Mouse (Mus musculus) hindbrain, embryonic 12.5 days (tissue): ENCODE results near the gene Nelfb. TPM values are rescaled to one million over a fixed set of nuclear protein-coding genes. Genes with fewer than 3 reads are reported as not detected.
"Not testable (repeated sequence)": the region's sequence is repeated elsewhere in the genome, so short reads cannot be mapped to it uniquely, and the experiment has no call there.

ENCODE experiments used
- ATAC-seq: fragments of 200-750 bp; cut with Nextera tagmentation; 2 replicates; pipeline ENCODE4 v1.8.0; 2017; ENCODE audit warnings: moderate TSS enrichment; ENCODE audit not compliant: low FRiP score
- H3K27ac ChIP-seq: fragments of 300-500 bp; sonication (generic); 2 replicates; pipeline ENCODE4 v1.5.1; 2016; ENCODE audit warnings: mild to moderate bottlenecking
- H3K27me3 ChIP-seq: fragments of 300-500 bp; sonication (generic); 2 replicates; pipeline ENCODE4 v1.6.1; 2016; ENCODE audit warnings: mild to moderate bottlenecking
- H3K36me3 ChIP-seq: fragments of 300-500 bp; sonication (generic); 2 replicates; pipeline ENCODE4 v1.6.1; 2016; ENCODE audit warnings: mild to moderate bottlenecking
- H3K4me1 ChIP-seq: fragments of 300-500 bp; sonication (generic); 2 replicates; pipeline ENCODE4 v1.6.1; 2016
- H3K4me2 ChIP-seq: fragments of 300-500 bp; sonication (generic); replicated peaks from 2 replicates; pipeline ENCODE4 v1.6.1; 2016; ENCODE audit warnings: mild to moderate bottlenecking
- H3K4me3 ChIP-seq: fragments of 300-500 bp; sonication (generic); 2 replicates; pipeline ENCODE4 v1.5.1; 2016; ENCODE audit warnings: mild to moderate bottlenecking
- H3K9ac ChIP-seq: fragments of 300-500 bp; sonication (generic); 2 replicates; pipeline ENCODE4 v1.6.1; 2016; ENCODE audit warnings: mild to moderate bottlenecking, moderate library complexity
- H3K9me3 ChIP-seq: fragments of 300-500 bp; sonication (generic); replicated peaks from 2 replicates; pipeline ENCODE4 v1.6.1; 2016; ENCODE audit warnings: mild to moderate bottlenecking
- WGBS: fragments of 180-500 bp; shearing (Covaris S2); methylation state at CpG from one replicate; pipeline ENCODE4 v1.1.7; 2016; 5-methylcytosine and 5-hydroxymethylcytosine counted together
- polyA plus RNA-seq: library from polyadenylated mRNA; unstranded; fragments of >200 nt; fragmentation: Nextera tagmentation; extraction: Ambion mirVana; gene quantifications from 2 replicates; pipeline ENCODE4 v1.2.1, GENCODE M21; 2016

Nelfb gene
- 107 and 117 TPM in 2 replicates for polyA plus RNA-seq

DNA sequence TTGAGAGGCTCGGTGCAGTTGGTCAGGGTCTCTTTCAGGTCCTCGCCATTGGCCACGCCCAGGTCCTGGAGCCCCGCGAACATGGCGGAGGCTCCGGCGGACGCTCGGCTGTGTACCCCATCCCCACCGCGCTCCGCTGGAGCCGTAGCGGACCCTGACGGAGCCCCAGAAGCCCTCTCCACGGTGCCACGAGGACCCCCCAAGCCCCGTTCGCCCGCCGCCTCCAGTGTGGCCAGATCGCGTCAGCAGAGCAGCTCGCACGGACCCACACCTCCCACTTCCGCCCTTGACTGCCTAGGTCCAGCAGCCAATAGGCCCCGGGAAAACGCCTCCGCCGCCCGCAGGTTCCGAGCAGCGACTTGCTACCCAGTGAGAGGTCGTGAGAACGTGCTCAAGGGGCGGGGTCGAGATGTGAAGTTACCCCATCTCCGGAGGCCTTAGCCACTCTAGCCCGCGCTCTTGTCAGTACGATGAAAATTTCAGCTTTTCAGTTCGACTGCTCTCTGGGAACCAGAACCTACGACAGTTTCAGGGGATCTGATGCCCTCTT lies at the start of gene Nelfb:
Gene Nelfb, minus strand, starts transcription at position 369 of the 550 bp plus-strand sequence.
- Histone ChIP-seq H3K27ac (peak within 1 kb of the TSS; percentile 86), H3K4me3 (peak within 1 kb of the TSS; percentile 68), H3K36me3 (peaks cover 11% of the 10 kb centered on the region), H3K9me3 (no peaks in the 10 kb centered on the region), H3K27me3 (peaks cover 9% of the 10 kb centered on the region; the same call in 1 of the 2 replicates), H3K4me2 (peak within 1 kb of the TSS; percentile 95), H3K9ac (peak within 1 kb of the TSS; percentile 84), H3K4me1 (peaks cover 24% of the 10 kb centered on the region)
- WGBS: under 1% methylated on average over 44 of the region's 44 CpGs
- peak; percentile 95 for ATAC-seq

DNA sequence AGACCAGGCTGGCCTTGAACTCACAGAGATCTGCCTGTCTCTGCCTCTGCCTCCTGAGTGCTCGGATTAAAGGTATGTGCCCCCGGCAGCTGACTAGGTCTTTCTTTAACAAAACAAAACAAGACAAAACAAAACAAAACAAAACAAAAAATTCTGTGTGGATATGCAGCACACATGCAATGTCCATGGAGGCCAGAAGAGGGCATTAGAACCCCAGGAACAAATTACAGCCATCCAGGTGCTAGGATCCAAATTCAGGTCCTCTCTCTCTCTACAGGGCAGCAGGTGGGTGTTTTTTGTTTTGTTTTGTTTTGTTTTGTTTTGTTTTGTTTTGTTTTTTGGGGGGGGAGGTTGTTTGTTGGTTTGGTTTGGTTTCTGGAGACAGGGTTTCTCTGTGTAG lies 47.6 kb upstream of the Nelfb start:
- Histone ChIP-seq H3K9me3 (no peaks in the 10 kb centered on the region), H3K4me3 (no peak overlapping the region), H3K36me3 (no peaks in the 10 kb centered on the region), H3K4me2 (no peak overlapping the region), H3K27me3 (peaks cover 10% of the 10 kb centered on the region), H3K27ac (no peak overlapping the region), H3K9ac (no peak overlapping the region), H3K4me1 (peaks cover 28% of the 10 kb centered on the region)
- 54% methylated on average over 2 of the region's 2 CpGs for WGBS
- ATAC-seq: no peak

DNA sequence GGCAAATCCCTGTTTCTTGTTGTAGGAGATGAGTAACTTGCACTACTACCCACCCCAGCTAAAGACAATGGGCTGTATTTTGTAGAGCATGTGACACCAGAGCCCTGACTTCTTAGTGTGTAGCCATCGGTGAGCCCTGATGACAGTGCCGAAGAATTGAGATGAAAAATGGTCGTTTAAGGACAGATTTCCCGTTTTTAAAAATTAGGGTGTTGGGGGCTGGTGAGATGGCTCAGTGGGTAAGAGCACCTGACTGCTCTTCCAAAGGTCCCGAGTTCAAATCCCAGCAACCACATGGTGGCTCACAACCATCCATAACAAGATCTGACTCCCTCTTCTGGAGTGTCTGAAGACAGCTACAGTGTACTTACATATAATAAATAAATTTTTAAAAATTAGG lies 46.0 kb upstream of the Nelfb start:
- H3K9me3 ChIP-seq, H3K4me2 ChIP-seq, H3K27me3 ChIP-seq, H3K27ac ChIP-seq, H3K9ac ChIP-seq, ATAC-seq, H3K36me3 ChIP-seq, H3K4me3 ChIP-seq: not testable (repeated sequence)
- 85% methylated on average over 5 of the region's 5 CpGs for WGBS
- H3K4me1 ChIP-seq: peaks cover 19% of the 10 kb centered on the region

DNA sequence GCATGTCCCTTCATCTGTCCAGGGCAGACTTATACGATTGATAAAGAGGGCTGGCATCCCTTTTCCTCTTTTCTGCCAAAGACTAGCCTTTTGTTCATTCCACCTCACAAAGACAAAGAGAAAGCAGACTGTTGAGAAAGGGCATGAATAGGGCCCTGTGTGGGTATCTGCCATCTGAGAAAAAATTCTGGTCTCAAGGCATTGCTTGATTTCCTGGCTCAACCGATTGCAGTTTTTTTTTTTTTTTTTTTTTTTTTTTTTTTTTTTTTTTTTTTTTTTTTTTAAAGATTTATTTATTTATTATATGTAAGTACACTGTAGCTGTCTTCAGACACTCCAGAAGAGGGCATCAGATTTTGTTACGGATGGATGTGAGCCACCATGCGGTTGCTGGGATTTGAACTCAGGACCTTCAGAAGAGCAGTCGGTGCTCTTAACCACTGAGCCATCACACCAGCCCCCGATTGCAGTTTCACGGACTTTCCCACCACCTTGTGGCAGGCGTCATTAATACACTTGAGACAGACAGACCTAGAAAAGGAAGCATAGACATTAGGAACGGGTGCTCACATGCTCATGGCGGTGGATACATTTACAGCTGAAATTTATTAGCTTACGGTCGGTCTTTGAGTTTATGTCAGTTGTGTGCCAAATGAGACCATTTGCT lies 45.3 kb upstream of the Nelfb start:
- Histone ChIP-seq H3K9ac (peak overlapping the region; percentile 79), H3K4me1 (peaks cover 16% of the 10 kb centered on the region), H3K4me3 (peak overlapping the region; percentile 95), H3K36me3 (peaks cover 10% of the 10 kb centered on the region), H3K4me2 (peak overlapping the region; percentile 77)
- not testable (repeated sequence) for H3K9me3 ChIP-seq, H3K27ac ChIP-seq, H3K27me3 ChIP-seq, ATAC-seq
- 64% methylated on average over 12 of the region's 12 CpGs for WGBS

DNA sequence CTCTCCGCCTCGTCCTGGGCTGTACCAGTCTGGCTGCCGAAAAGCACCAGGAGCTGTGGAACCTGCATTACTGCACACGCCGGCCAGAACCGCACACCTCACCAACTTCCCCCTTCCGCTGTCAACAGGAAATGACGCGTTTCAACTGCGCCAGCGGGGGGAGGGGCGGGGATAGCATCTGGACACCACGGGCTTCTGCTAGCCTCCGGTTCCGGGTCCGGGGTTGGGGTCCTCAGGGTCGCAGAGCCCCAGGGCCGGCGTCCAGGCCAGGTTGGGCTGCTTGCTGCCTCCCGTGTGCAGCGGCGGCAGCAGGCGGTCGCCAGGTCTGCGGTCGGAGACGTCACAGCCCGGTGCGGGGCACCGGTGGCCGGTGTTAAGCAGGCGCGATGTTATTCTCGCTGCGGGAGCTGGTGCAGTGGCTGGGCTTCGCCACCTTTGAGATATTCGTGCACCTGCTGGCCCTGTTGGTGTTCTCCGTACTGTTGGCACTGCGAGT lies 44.0 kb upstream of the Nelfb start, which contains the start of gene Tmem203:
Gene Tmem203, plus strand, starts transcription at position 156 of the 496 bp plus-strand sequence.
- peak within 1 kb of the TSS; percentile 58 for H3K27ac ChIP-seq
- H3K9ac ChIP-seq: peak within 1 kb of the TSS; percentile 79
- under 1% methylated on average over 39 of the region's 39 CpGs for WGBS
- peak within 1 kb of the TSS; percentile 95 for H3K4me3 ChIP-seq
- ATAC-seq: peak; percentile 88
- no peaks in the 10 kb centered on the region for H3K9me3 ChIP-seq
- H3K36me3 ChIP-seq: peaks cover 22% of the 10 kb centered on the region
- H3K4me1 ChIP-seq: peaks cover 16% of the 10 kb centered on the region
- peak within 1 kb of the TSS; percentile 77 for H3K4me2 ChIP-seq
- no peaks in the 10 kb centered on the region for H3K27me3 ChIP-seq

DNA sequence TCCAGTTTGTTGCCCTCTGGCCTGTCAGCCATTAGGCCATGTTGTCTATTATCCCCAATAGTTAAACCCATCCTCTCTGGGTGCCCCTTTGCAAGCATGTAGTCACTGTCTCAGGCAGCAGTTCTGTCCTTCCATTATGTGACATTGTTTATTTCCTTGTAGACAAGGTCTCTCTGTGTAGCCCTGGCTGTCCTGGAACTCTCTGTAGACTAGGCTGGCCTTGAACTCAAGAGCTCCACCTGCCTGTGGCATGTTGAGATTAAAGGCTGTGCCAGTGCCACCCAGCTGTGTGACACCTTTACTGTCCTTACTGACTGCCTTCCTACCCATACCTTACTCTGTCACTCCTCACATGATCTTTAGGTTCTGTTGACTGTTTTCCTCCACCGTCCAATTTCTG lies 41.0 kb upstream of the Nelfb start:
- Histone ChIP-seq H3K4me3 (no peak overlapping the region), H3K9me3 (no peaks in the 10 kb centered on the region), H3K4me2 (no peak overlapping the region), H3K9ac (no peak overlapping the region), H3K4me1 (peaks cover 16% of the 10 kb centered on the region), H3K27ac (no peak overlapping the region), H3K27me3 (no peaks in the 10 kb centered on the region), H3K36me3 (peaks cover 51% of the 10 kb centered on the region)
- ATAC-seq: no peak
- WGBS: 87% methylated on average over 1 of the region's 1 CpGs

DNA sequence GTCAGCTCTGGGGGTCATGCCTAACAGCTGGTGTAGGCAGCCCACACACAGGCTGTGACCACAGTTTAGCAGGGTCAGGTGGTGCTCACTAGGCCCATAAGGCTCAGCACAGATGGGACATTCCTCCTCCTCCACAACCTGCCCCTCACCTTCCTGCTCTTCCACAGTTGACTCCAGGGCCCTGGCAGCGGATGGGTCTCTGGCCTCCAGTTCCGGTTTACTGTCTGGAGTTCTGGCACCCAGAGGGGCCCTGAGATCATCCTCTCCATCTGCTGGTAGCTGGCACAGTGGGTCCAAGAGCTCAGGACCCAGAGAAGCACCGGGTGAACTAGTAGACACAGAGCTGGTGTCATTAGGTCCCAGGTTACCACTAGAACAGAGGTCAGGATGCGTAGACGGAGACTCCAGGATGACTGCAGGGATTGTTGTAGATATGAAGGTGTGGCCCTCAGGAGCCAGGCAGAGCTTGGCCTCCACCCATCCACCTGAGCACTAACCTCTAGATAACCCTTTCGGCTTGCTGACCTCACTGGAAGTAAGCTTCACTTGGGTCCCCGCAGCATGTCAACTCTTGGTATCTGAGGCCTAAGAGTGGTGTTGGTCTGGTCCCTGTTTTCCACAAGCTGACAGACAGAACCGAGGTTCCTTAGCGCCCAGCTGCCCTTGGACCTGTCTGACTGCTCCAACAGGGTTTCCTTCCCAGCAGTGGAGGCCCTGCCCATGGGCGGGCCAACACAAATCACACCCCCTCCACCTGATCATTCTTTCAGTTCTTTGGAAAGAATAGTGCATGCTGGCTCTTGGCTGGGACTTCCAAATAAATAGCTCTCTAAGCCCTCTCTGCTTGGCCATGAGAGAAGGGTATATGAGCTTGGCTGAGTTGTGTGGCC lies 35.1 kb upstream of the Nelfb start, which contains the start of gene AL732309.1:
Gene AL732309.1, minus strand, starts transcription at position 681 of the 890 bp plus-strand sequence.
- H3K36me3 ChIP-seq: peaks cover 66% of the 10 kb centered on the region
- no peak for ATAC-seq
- H3K9ac ChIP-seq: no peak within 1 kb of the TSS

DNA sequence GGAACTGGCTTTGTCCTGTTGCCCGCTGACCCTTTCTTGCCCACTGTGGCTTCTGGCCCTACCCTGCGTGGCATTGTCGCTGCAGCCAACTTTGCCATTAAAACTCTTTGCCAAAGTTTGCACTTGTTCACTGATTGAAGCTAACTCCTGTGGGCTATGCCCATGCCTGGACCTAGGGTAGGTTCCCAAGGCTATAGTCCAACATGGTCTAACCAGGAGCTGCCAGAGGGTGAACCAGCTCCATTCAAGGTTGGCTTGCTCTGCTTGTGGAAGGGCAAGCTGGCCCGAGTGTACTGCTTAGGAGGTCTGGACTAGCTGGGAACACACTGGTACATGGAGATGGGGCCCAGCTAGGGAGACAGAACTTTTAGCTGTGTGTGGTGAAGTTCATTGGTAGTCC lies 32.9 kb upstream of the Nelfb start:
- Histone ChIP-seq H3K4me3 (no peak overlapping the region), H3K9me3 (no peaks in the 10 kb centered on the region), H3K36me3 (peaks cover 43% of the 10 kb centered on the region), H3K9ac (no peak overlapping the region), H3K4me2 (no peak overlapping the region), H3K4me1 (peaks cover 26% of the 10 kb centered on the region), H3K27me3 (peaks cover 17% of the 10 kb centered on the region), H3K27ac (no peak overlapping the region)
- 82% methylated on average over 4 of the region's 4 CpGs for WGBS
- ATAC-seq: no peak

More for the DNA sequence above, 35.1 kb upstream of the Nelfb start, which contains the start of gene AL732309.1:
- Histone ChIP-seq H3K9me3 (no peaks in the 10 kb centered on the region), H3K4me2 (no peak within 1 kb of the TSS), H3K4me3 (no peak within 1 kb of the TSS), H3K27ac (no peak within 1 kb of the TSS), H3K27me3 (peaks cover 13% of the 10 kb centered on the region), H3K4me1 (peaks cover 18% of the 10 kb centered on the region)
- WGBS: 87% methylated on average over 10 of the region's 10 CpGs

DNA sequence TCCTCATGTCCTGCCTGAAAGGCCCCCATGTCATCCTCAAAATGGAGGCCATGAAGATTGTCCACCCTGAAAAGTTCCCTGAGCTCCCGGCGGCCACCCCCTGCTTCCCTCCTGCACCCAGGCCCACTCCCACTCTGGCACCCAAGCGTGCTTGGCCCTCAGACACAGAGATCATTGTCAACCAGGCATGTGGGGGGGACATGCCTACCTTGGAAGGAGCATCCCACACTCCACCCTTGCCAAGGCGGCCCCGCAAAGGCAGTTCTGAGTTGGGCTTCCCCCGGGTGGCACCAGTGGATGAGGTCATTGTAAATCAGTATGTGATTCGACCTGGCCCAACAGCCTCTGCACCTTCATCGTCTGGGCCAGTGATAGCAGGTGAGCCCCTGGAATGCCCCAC lies 32.1 kb upstream of the Nelfb start:
- Histone ChIP-seq H3K4me3 (peak overlapping the region; percentile 55), H3K4me2 (peak overlapping the region; percentile 92)

DNA sequence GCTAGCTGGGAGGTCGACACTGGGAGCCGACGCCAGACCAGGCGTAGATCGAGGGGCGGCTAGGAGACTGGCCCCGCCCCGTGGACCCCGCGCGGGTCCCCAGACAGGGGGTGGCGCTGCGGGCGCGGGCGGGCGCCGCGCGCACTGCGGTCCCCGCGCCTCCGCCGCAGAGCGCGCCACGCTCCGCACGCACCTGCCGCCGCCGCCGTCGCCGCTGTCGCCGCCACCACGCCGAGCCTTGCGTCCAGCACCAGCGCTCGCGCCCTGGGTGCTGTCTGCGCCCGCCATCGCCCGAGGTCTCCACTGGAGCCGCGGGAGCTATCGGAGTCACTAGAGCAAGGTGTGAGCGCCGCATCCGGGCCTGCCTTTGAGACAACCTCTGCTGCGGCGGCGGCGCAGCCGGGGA lies 30.8 kb upstream of the Nelfb start, which contains the start of the genes Rnf208 and Cysrt1:
Gene Rnf208, plus strand, starts transcription at position 155 of the 406 bp plus-strand sequence.
Gene Cysrt1, minus strand, starts transcription at position 352 of the 406 bp plus-strand sequence.
- peak within 1 kb of the TSS; percentile 73 for H3K9ac ChIP-seq
- ATAC-seq: peak; percentile 42
- peaks cover 24% of the 10 kb centered on the region for H3K36me3 ChIP-seq
- H3K4me1 ChIP-seq: peaks cover 26% of the 10 kb centered on the region
- peak within 1 kb of the TSS; percentile 92 for H3K4me2 ChIP-seq
- no peaks in the 10 kb centered on the region for H3K9me3 ChIP-seq
- peaks cover 20% of the 10 kb centered on the region for H3K27me3 ChIP-seq
- peak within 1 kb of the TSS; percentile 55 for H3K4me3 ChIP-seq
- H3K27ac ChIP-seq: peak within 1 kb of the TSS; percentile 76
- 0% methylated on average over 7 of the region's 59 CpGs for WGBS

More for the DNA sequence above, 32.1 kb upstream of the Nelfb start:
- Histone ChIP-seq H3K27me3 (peaks cover 20% of the 10 kb centered on the region), H3K27ac (no peak overlapping the region), H3K9me3 (no peaks in the 10 kb centered on the region), H3K9ac (peak overlapping the region; percentile 73; the same call in 1 of the 2 replicates), H3K4me1 (peaks cover 26% of the 10 kb centered on the region), H3K36me3 (peaks cover 36% of the 10 kb centered on the region)
- ATAC-seq: no peak
- 79% methylated on average over 8 of the region's 8 CpGs for WGBS

DNA sequence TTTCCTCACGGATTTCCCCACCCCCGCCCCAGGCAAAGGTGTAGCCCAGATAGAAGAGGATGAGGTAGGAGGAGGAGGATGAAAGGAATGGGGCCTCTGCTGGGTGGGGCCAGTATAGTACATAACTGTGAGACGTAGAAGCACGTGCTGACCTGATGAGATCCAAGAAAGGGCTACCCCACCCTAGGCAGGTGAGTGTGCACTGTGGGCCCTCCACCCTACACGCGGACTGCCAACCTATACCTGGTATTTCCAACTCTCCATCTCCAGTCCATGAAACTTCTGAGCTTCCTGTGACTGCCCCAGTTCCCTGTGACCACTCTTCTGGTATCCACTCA lies 30.1 kb upstream of the Nelfb start:
- Histone ChIP-seq H3K27ac (peak overlapping the region; percentile 76; the same call in 1 of the 2 replicates), H3K4me2 (peak overlapping the region; percentile 92), H3K36me3 (peaks cover 17% of the 10 kb centered on the region), H3K9ac (peak overlapping the region; percentile 73; the same call in 1 of the 2 replicates), H3K27me3 (peaks cover 20% of the 10 kb centered on the region), H3K4me3 (peak overlapping the region; percentile 55), H3K4me1 (peaks cover 26% of the 10 kb centered on the region), H3K9me3 (no peaks in the 10 kb centered on the region)
- ATAC-seq: peak; percentile 5; the same call in 1 of the 2 replicates
- WGBS: 14% methylated on average over 6 of the region's 6 CpGs
